Mouse (Mus musculus) kidney, adult 2 months (tissue): ENCODE data around the gene Frmd4a.

Experiments used
- CTCF ChIP-seq: fragments of 200-500 bp; conservative IDR thresholded peaks from 2 replicates; pipeline ENCODE4 v1.5.1; 2011; ENCODE audit warnings: low read depth, mild to moderate bottlenecking, control low read depth, low read length, moderate library complexity, mixed read lengths; ENCODE audit not compliant: insufficient read depth, insufficient read length
- POLR2A ChIP-seq: fragments of 200-500 bp; IDR thresholded peaks from one replicate; pipeline ENCODE4 v1.6.1; 2011; ENCODE audit warnings: low read depth, low read length, control low read depth

DNA sequence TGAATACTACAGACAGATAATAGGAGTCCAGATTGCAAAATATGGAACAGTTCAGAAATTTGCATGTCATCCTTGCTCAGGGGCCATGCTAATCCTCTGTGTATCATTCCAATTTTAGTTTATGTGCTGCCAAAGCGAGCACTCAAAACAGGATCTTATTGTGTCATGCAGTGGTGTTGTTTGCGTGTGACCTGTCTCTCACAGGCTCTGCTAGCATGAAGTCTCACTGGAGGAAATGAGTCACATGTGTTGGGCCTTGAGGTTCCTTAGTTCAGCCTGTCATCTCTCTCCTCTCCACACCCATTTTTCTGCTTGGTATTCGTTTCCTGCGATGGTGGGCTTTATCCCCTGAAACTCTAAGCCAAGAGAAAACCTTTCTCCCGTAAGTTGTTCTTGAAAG is 363.4 kb downstream of the Frmd4a start:
- TF ChIP-seq POLR2A (no peak), CTCF (no peak)
